Mouse (Mus musculus) T-helper 2 cell (primary cell): ENCODE results near the gene Ldha.

ENCODE experiments used
- in situ Hi-C: fragments of 300-600 bp; cut with MboI, MseI; formaldehyde crosslinking; loops from one replicate; pipeline ENCODE4 v1.15.1; 2025; ENCODE audit warnings: high pct_unique_total_duplicates

The Ldha gene

DNA sequence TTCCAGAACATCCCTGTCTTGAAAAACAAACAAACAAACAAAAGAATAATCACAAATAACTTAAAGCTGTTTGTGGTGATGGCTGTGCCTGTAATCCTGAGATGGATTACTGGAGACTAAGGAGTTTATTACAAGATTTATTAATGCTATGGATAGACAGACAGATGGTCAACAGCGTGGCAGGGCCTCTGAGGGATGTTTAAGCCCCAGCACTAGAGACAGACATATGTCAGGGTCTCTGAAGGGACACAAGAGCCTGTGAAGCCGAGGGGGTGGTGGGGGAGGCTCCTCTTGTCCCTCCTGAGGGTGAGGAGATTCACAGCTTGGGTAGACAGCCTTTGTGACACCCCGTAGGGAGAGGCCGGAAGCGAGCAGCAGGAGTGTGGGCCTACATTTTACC is 4.2 kb upstream of the Ldha start:
- in situ Hi-C loops = no loop called here

DNA sequence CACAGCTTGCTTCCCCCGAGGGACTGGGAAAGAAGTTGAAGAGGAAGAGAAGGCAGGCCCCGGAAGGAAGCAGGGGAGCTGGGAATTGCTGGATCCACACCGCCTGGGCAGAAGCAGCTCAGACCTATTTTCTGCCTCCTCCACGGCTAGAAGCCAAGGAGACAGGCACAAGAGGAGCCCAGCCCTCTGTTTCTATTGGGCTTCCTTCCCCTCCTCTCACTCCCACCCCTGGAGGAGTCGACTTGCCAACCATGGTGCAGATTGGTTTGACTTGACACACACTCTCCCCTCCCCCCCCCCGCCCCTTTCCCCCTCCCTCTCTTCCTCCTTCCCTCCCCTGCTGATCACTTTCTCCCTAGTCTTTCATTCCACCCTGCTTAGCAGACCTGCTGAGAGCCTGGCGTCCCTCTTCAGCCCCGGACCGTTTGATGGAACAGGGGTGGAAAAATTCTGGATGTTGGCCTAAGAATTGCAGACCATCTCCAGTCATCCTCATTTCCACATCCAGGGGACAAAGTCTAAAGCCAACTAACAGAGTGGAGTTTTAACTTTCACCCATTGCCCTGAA is 3.1 kb upstream of the Ldha start:
- in situ Hi-C loops = no loop called here

DNA sequence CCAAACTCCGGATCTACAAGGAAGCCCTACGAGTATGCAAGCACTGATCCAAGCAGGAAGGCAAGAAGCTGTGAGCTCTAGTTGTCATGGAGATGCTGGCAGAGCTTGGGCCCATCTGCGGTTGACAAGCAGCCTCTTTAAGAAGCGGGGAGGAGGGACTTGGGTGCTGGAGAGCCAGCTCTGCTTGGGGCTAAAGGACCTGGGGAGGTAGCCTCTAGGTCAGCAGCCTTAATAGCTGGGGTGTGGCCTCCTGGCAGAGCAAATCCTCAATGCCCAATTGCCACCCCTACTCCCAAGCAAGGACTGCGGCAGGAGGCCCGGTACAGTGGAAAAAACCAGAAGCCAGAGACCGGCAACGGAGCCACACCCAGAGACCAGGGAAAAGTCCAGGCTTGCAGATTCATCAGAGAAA is 2.4 kb upstream of the Ldha start:
- in situ Hi-C loops = no loop called here

DNA sequence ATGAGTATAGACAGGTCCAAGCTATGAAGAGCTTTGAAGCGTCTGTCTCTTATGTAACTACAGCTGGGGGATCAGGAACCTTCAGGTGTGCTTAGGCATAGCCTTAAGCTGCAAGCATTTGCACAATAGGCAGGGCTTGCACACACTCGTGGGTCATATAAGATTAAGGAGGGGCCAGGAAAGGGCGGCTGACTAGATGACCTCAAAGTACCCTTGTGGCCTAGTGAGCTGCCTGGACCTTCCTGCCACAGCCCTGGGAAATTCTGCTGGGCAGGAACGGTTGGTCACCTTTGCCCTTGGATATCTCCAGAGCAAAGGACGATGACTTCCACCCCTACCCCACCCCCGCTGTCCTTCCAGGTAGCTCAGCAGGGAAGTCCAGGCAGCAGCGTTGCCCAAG is 1.8 kb upstream of the Ldha start:
- in situ Hi-C loops = no loop called here

DNA sequence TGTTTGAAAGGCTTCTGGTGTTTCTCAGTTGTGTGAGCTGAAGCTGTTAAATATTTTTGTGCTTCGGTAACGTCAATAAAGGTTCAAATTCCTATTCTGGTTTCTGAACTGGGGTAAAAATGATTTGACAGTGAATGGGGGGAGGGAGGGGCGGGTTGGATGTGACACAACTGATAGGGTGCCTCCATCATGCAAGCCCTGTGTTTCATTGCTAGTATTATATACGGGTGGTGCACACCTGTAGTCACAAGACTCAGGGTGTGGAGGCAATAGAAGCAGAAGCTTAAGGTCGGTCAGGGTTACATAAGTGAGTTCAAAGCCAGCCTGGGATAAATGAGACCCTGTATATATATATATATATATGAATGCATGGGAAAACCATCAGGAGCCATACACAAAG is 1.4 kb upstream of the Ldha start:
- in situ Hi-C loops = no loop called here

DNA sequence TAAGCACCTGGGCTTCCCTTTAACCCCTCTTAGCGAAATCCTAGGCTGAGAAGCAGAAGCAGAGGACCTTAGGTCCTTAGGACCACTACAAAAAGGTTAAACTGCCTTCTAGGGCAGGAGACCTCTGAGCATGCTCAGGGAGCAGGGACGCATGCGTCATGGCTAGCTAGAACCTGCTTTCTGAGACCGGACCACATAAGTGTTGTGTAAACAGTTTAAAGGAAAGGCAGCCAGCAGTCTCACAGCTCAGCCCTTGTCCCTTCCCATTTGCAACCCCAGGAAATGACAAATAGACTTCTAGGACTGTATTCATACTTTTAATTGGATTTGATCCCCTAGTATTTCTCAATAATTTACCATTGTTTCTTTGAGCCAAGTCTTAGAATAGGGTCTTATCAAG is 949 bp upstream of the Ldha start:
- in situ Hi-C loops = no loop called here

DNA sequence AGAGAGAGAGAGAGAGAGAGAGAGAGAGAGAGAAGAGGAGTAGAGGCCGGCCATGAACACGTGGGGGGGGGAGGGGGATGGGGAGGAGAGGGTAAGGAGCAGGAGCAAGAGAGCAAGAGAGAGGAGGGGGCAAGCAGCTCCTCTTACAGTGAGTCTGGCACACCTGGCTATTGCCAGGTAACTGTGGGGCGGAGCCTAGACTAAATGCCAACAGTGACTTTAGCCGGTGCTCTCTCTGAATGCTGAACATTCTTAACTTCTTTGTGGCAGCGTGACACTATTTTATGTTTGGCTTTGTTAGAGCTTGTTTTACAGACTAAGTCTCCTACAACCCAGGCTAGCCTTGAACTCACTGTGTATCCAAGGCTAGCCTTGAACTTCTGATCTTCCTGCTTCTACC is 1.0 kb downstream of the Ldha start:
- in situ Hi-C loops = no loop called here

DNA sequence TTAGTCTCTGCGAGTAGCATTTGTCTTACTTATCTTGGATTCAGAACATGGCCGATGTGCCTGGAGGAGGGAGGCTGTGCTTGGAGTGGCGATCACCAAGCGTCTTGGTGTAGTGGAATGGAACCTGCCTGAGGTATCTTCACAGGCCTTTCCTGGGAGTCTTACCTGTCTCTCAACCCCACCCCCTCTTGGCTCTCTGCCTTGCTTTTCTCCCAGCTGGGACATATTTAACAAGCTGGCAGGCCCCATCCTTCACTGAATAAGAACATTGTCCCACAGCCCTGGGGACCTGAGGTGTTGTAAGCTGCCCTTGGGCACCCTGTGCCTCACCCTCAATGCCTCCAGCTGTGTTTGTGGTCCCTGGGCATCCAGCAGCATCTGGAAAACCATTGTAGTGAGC is 2.3 kb downstream of the Ldha start:
- in situ Hi-C loops = no loop called here

DNA sequence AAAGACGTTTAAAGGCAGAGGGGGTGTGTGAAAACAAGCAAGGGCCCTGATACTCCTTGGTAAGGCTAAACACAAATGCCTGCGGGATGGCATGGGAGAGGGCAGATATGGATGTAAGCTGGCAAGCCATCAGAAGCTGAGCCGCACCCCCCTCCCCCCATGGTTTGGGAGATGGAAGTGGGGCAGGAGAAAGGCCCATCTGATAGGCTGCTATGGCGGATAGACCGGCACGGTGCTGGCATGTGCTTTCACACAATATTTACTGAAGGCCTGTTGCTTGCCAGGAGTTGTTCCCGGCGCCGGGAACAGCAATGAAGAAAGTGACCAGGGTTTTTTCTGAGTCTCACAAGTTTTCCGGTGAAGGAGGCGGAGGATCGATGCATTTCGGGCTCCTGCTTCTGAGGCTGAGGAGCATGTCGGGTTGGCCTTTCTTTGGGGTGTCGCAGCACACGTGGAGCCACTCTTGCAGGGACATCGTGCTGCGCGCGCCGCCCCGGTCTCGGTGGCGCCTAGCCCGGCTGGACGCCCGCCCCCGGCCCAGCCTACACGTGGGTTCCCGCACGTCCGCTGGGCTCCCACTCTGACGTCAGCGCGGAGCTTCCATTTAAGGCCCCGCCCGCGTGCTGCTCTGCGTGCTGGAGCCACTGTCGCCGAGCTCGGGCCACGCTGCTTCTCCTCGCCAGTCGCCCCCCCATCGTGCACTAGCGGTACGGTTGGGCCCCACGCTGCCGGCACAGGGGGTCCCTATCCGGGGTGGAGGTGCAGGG is 4.1 kb downstream of the Ldha start:
- in situ Hi-C loops = no loop called here

DNA sequence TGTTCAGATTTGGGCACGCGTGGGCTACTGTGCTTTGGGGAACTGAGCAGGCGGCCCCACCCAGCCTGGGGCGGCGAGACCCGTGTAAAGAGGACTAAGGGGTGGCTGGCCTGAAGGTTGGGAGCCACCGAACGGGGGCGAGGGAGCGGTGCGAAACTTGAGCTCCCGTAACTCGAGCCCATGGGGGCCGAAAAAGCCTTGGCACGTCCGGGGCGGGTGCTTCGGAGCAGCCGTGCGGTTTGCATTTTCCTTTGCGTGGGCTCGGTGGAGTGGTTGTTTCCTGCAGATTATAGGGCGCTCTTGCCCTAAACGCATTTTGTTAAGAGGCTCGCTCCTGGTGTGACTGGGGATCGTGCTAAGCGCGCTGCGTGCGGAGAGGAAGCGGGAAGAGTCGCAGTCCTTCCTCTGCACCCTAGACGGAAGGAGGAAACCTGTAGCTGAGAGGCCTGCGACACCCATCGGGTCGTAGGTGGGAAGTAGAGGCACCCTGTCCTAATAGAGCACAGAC is 4.8 kb downstream of the Ldha start:
- in situ Hi-C loops = no loop called here

DNA sequence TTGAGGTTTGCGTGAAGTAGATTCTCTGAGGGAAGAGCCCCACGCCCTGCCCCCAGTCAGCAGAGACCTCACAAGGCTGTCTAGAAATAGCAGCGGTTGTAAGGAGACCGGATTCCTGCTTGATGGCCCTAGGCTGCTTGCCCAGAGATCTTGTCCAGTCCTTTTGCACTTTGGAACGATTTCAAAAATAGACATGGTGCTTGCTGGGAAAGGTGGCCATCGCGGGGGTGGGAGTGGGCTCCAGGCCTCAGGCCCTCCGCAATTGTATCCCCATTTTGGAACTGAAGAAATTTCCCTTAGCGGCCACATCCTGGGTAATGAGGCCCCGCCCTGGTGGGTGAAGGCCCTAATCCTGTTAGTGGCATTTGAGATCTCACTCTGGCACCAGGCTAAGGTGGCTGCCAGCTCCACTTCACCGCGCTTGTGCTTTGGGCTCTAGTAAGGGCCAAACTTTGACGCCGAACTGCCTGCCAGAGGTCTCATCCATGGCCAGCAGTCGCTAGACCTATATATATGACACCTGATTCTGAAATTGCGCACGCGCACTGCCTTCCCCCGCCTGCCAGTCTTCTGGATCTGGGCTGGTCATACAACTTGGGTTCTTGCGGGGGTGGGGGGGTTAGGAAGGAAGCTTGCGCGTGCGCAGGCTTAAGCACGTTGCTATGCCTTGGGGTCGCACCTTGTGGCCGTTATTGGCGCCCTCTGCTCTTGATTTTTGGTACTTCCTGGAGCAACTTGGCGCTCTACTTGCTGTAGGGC is 5.4 kb downstream of the Ldha start:
- in situ Hi-C loops = no loop called here

DNA sequence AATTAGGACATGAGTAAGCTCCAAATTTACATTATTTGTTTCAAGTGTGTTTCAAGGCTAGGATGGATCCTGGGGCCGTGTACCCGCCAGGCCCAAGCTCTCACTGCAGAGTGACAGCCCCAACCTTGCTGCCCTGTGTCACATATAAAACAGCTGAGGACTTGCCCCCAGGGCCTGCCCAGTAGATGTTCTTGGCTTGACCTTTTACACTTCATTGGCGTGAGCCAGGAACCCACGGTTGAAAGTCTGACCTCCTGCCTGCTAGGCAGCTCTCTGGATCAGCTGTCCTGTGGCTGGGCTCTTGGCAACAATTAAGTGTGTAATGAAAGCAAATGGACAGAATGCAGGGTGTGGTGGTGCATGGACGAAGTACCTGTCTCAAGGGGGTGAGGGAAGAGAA is 8.0 kb downstream of the Ldha start:
- in situ Hi-C loops = no loop called here

DNA sequence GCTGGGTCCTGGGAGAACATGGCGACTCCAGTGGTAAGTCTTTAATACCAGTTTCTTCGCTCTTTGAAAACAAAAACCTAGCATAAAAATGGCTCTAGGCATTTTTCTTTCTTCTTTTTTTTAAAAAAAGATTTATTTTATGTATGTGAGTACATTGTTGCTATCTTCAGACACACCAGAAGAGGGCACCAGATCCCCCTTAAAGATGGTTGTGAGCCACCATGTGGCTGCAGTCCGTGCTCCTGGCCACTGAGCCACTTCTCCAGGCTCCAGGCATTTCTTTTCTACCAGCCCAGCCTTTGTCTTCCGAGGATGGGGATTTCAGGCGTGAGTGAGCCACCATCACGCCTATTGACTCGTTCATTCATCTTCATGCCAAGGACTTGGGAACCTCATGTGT is 9.8 kb downstream of the Ldha start:
- in situ Hi-C loops = loop anchor here (5.0 kb wide), 1 partner anchor 39 kb away; no protein-coding TSS in a partner anchor

DNA sequence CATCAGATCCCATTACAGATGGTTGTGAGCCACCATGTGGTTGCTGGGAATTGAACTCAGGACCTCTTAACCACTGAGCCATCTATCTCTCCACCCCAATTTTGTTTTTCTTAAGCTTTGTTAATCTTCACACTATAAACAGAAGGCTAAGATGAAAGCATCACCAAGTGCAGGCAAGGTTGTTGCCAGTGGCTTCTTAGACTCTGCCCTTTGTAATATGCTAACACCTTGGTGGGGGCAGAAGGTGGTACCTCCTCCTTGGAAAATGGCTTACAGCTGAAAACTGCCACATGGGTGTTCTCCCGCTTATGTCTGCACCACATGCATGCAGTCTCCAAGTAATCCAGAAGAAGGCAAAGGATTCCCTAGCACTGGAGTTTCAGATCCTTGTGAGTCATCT is 11.4 kb downstream of the Ldha start:
- in situ Hi-C loops = loop anchor here (5.0 kb wide), 1 partner anchor 40 kb away; no protein-coding TSS in a partner anchor

DNA sequence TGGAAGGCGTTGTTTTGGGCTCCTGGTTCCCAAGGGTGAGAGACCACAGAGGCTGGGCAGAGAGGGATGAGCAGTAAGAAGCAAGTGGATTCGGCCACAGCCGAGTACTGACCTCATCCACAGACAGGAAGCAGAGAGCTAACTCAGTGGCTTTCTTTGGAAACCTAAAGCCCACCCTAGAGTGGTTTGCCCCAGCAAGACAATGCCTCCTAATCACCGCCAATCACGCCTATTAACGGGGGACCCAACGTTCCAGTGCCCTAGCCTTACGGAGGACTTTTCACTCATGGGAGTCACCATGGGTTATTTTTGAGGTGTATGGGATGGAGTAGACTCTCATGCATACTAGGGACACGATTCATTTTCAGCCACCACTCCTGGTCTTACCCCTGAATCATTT is 12.1 kb downstream of the Ldha start:
- in situ Hi-C loops = loop anchor here (5.0 kb wide), 1 partner anchor 41 kb away; no protein-coding TSS in a partner anchor

DNA sequence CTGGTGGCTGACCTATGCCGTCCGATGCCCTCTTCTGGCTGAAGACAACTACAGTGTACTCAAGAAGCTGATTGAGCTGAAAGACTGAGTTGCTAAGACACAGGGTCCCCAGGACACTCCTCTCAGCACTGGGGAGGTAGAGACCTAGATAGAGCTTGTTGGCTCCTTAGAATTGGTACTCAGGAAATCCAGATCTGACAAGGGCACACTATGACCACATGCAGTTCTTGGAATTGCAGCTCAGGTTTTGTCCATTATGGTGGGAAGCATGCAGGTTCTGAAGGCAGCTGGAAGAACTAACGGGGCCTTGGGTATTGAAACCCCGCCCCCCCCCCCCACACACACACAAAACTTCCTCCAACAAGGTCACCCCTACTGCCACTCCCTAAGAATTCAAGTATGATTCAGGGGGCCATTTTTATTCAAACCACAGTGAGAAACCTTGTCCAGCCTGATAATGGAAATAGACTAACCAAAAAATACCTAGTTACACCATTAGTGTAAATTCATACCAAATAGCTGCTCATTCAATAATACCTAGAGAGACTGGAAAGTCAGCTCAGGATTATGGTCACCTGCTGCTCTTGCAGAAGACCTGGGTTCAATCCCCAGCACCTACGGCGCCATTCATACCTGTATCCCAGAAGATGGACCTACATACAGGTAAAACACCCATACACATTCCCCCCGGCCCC is 14.7 kb downstream of the Ldha start:
- in situ Hi-C loops = no loop called here

DNA sequence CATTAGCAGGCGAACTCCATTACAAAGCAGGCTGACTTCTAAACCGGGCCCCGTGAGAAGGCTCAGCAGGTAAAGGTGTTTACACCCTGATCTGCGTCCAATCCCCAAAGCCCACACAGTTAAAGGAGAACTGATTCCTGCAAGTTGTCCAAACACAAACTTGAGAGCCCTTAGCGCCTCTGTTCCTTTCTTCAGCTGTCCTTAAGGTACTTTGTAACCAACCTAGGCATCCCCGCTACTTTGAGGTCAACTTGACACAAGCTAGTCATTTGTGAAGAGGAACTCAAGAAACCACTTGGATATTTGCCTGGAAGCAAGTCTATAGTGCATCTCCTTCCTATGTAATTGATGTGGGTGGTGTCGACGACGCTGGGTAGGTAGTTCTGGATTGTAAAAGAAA is 16.2 kb downstream of the Ldha start:
- in situ Hi-C loops = no loop called here

DNA sequence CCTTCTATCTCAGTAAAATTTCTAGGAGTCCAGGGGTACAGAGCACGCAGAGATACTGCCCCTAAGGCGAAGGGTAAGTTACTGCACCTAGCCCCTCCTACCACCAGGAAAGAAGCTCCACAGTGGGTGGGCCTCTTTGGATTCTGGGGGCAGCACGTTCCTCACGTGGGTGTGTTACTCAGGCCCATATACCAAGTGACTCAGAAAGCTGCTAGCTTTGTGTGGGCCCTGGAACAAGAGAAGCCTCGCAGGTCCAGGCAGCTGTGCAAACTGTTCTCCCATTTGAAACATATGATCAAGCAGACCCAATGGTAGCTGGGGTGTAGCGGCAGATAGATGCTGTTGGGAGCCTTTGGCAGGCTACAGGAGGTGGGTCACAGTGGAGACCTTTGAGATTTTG is 17.8 kb downstream of the Ldha start:
- in situ Hi-C loops = no loop called here

DNA sequence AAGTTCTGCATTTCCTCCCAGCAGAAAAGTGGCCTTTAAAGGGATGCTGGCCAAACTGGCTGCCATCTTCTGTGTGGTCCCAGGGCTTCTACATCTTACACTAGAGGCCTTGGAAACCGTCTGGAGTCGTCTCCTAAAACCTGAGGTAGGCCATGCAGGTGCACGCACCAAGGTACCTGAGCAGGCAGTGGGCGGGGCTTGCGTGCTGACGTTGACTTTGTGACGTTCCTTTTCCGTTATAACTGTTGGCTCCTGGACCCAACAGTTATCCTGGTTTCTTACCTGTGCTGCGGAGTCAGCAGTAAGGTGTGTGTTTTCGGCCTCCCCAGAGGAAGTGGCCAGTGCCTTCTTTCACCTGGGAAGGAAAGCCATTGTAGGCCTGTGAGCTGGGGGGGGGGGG is 19.7 kb downstream of the Ldha start, which contains the start of gene Ldhc:
Ldhc (plus strand) TSS at position 208 of the 400 bp plus-strand sequence.
- in situ Hi-C loops = no loop called here

DNA sequence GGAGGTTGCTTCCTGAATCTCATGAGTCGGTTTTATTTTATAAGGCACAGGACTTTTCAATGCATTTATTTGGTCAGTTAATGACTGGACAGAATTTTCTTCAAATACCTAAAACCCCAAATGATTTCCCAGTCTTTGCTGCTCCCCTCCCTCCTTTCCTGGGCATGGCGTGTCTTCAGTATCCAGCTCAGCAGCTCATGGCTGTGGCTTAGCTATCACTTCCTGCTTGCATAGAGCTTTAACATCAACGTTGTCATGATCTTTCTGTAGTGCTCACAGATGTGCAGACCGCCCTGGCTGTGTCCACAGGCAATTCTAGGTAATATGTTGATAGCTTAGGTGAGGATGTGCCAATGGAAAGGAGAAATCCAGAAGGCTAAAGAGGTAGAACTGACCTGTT is 30.7 kb downstream of the Ldha start:
- in situ Hi-C loops = no loop called here

DNA sequence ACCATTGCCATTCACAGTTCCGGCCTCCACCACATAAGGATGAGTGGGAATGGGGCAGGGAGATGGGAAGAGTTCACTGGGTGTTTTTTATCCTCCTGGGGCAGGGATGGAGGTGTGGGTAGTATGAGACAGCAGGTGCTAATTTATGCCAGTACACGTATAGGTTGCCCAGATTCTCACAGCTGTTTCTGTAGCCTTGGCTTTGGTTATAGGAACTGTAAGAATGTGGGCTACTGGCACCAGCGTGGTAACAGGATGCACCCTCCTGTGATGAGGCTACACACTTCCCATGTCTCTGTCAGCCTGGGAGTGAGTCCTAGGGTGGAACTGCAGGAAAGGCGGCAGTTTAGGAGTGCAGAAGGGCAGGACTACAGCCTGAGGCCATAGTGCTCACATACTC is 35.6 kb downstream of the Ldha start:
- in situ Hi-C loops = no loop called here

DNA sequence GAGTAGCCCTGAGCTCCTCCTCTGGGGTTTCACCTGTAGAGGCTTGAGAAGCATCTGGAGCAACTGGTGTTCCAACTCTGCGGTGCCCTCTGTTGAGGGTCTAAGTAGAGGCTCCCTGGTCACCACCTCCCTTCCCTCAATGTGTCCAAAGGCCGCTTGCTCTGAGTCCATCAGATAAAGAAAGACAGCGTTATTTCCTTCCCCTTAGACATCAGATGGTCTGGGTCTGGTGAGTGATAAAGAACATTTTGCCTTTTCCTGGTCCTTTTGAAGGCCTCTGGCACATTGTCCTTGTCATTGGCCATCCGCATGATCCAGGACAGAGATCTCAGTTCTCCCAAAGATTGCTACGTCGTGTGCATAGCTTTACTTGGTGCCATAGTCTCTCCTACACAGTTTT is 36.0 kb downstream of the Ldha start:
- in situ Hi-C loops = no loop called here
